Mouse (Mus musculus) midbrain, embryonic 12.5 days (tissue): Measurements from ENCODE around the gene Mtmr4. TPM values are rescaled to one million over a fixed set of nuclear protein-coding genes. Genes with fewer than 3 reads are reported as not detected.
A peak's percentile ranks its signal among the peaks of the same experiment; 100 is the strongest.

Source experiments
- ATAC-seq: fragments of 200-750 bp; cut with Nextera tagmentation; 2 replicates; pipeline ENCODE4 v1.8.0; 2017; ENCODE audit warnings: low read depth, moderate TSS enrichment, moderate library complexity; ENCODE audit not compliant: low FRiP score
- H3K27ac ChIP-seq: fragments of 300-500 bp; sonication (generic); replicated peaks from 2 replicates; pipeline ENCODE4 v1.5.1; 2016; ENCODE audit warnings: mild to moderate bottlenecking
- H3K27me3 ChIP-seq: fragments of 300-500 bp; sonication (generic); 2 replicates; pipeline ENCODE4 v1.6.1; 2016; ENCODE audit warnings: mild to moderate bottlenecking
- H3K36me3 ChIP-seq: fragments of 300-500 bp; sonication (generic); 2 replicates; pipeline ENCODE4 v1.6.1; 2016
- H3K4me1 ChIP-seq: fragments of 300-500 bp; sonication (generic); 2 replicates; pipeline ENCODE4 v1.6.1; 2016
- H3K4me2 ChIP-seq: fragments of 300-500 bp; sonication (generic); replicated peaks from 2 replicates; pipeline ENCODE4 v1.6.1; 2016; ENCODE audit warnings: mild to moderate bottlenecking, moderate library complexity
- H3K4me3 ChIP-seq: fragments of 300-500 bp; sonication (generic); 2 replicates; pipeline ENCODE4 v1.5.1; 2016; ENCODE audit warnings: mild to moderate bottlenecking
- H3K9ac ChIP-seq: fragments of 300-500 bp; sonication (generic); replicated peaks from 2 replicates; pipeline ENCODE4 v1.6.1; 2016; ENCODE audit warnings: mild to moderate bottlenecking, moderate library complexity
- H3K9me3 ChIP-seq: fragments of 300-500 bp; sonication (generic); 2 replicates; pipeline ENCODE4 v1.6.1; 2016; ENCODE audit warnings: mild to moderate bottlenecking
- WGBS: fragments of 180-500 bp; shearing (Covaris S2); methylation state at CpG from one replicate; pipeline ENCODE4 v1.1.7; 2016; 5-methylcytosine and 5-hydroxymethylcytosine counted together
- polyA plus RNA-seq: library from polyadenylated mRNA; unstranded; fragments of >200 nt; fragmentation: Nextera tagmentation; extraction: Ambion mirVana; gene quantifications from 2 replicates; pipeline ENCODE4 v1.2.1, GENCODE M21; 2016

The Mtmr4 gene
- polyA plus RNA-seq, 1 experiment from 2014 or later: 76.9 TPM

- ATAC-seq: no peak
- Histone ChIP-seq H3K9ac (no peak overlapping the region), H3K4me3 (no peak overlapping the region), H3K4me1 (peaks cover 7% of the 10 kb centered on the region), H3K27me3 (0 out of 2 replicates have a peak, but pooled peaks cover 11% of the 10 kb centered on the region), H3K4me2 (no peak overlapping the region), H3K36me3 (no peaks in the 10 kb centered on the region), H3K27ac (no peak overlapping the region), H3K9me3 (no peaks in the 10 kb centered on the region)
- 87% methylated on average over 10 of the region's 10 CpGs for WGBS
Measured at GRCm38 (mm10) chr11:87584711-87585505, 7.1 kb upstream of the Mtmr4 start.

DNA sequence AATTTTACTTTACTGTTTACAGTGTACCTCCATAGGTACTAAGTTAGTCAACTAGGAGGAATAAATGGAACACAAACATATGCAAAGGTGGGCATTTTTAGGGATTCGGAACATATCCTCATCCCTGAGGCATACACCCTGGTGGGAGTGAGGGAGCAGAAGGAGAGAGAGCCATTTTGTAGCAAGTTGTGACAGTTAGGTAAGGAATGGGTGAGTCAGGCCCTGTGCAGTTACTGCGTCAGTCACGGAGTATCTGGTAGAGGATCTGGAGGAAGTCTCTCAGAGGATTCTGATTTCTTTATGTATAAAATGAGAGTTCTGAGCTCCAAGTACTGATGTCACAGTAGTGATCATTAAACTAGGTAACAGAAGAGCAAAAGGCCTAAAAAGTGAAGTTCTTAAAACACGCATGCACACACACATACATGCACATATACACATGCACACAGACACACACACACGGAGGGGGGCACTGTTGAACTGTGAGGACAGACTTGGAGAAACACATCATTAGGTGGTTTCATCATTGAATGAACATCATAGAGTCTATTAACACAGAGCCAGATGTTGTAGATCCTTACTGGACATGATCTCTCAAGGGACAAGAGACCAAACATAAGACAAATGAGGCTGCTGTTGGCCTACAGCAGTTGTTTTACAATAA lies 4.6 kb upstream of the Mtmr4 start:
- no peak for ATAC-seq
- no peak overlapping the region for H3K9ac ChIP-seq
- no peaks in the 10 kb centered on the region for H3K36me3 ChIP-seq
- H3K4me1 ChIP-seq: peaks cover 16% of the 10 kb centered on the region
- no peaks in the 10 kb centered on the region for H3K9me3 ChIP-seq
- 95% methylated on average over 5 of the region's 5 CpGs for WGBS
- no peak overlapping the region for H3K4me2 ChIP-seq
- no peak overlapping the region for H3K4me3 ChIP-seq
- H3K27me3 ChIP-seq: no peaks in the 10 kb centered on the region
- H3K27ac ChIP-seq: no peak overlapping the region

GRCm38 (mm10) chr11:87589605-87590004 lies 2.4 kb upstream of the Mtmr4 start:
- Histone ChIP-seq H3K27ac (no peak overlapping the region), H3K36me3 (0 out of 2 replicates have a peak, but pooled peaks cover 5% of the 10 kb centered on the region), H3K27me3 (no peaks in the 10 kb centered on the region), H3K9me3 (no peaks in the 10 kb centered on the region), H3K4me2 (0 out of 2 replicates have a peak overlapping the region, but pooled peaks have one; percentile 88), H3K9ac (no peak overlapping the region), H3K4me3 (no peak overlapping the region), H3K4me1 (peaks cover 39% of the 10 kb centered on the region)
- no peak for ATAC-seq
- WGBS: 95% methylated on average over 8 of the region's 8 CpGs

GRCm38 (mm10) chr11:87590841-87591525 lies 979 bp upstream of the Mtmr4 start:
- no peak for ATAC-seq

GRCm38 (mm10) chr11:87592354-87592695 lies 363 bp downstream of the Mtmr4 start:
- no peaks in the 10 kb centered on the region for H3K9me3 ChIP-seq
- peaks cover 62% of the 10 kb centered on the region for H3K4me1 ChIP-seq
- no peak for ATAC-seq
- H3K27ac ChIP-seq: peak overlapping the region; percentile 88
- H3K9ac ChIP-seq: peak overlapping the region; percentile 82
- peak overlapping the region; percentile 85 for H3K4me3 ChIP-seq
- H3K27me3 ChIP-seq: no peaks in the 10 kb centered on the region
- WGBS: 1% methylated on average over 15 of the region's 15 CpGs
- H3K36me3 ChIP-seq: peaks cover 8% of the 10 kb centered on the region
- peak overlapping the region; percentile 67 for H3K4me2 ChIP-seq

More at GRCm38 (mm10) chr11:87590841-87591525, 979 bp upstream of the Mtmr4 start:
- Histone ChIP-seq H3K4me3 (peak overlapping the region; percentile 85), H3K27ac (peak overlapping the region; percentile 85), H3K9ac (peak overlapping the region; percentile 95), H3K36me3 (0 out of 2 replicates have a peak, but pooled peaks cover 5% of the 10 kb centered on the region), H3K27me3 (no peaks in the 10 kb centered on the region), H3K9me3 (no peaks in the 10 kb centered on the region), H3K4me1 (peaks cover 49% of the 10 kb centered on the region), H3K4me2 (peak overlapping the region; percentile 88)
- 3% methylated on average over 25 of the region's 25 CpGs for WGBS

DNA sequence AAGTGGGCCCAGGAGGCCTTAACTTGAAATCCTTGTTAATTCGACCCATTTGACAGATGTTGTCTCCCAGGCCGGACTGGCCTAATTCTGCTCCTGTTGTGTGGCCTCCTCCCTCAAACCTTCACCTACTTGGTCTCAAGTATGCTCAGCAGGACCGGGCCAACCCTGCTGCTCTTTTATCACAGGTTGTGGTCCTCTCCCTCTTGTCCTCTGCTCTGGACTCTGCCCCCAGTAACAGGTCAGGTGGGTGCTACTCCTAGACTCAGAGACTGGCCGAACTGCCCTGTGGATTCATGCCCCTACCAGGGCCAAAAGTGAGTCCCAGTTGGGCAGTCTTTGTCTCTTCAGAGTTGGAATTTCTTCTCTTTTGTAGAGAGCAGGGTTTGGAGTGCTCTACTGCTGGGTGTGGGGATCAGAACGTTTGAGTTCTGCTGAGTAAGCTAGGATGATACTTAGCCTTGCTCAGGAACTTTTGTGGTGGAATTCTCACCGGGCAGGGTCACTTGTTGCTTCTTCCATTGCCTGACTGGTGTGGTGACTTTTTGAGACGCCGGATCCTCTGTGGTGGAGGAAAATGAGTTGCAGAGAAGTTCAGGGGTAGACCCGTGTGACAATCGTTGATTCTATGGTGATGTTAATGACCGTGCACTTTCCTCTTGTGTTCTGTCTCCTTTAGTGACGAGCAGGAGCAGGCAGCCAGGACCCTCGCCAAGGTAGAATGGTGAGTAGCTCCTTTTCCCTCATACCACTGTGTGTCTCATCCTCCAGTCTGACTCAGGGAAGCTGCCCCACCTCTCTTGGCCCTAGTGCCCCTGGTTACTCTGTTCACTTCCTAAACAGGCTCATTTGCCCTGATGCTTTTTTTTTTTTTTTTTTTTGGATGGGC lies 994 bp downstream of the Mtmr4 start:
- peaks cover 14% of the 10 kb centered on the region for H3K36me3 ChIP-seq
- peak overlapping the region; percentile 88 for H3K27ac ChIP-seq
- peak overlapping the region; percentile 85 for H3K4me3 ChIP-seq
- no peaks in the 10 kb centered on the region for H3K9me3 ChIP-seq
- H3K9ac ChIP-seq: peak overlapping the region; percentile 82
- ATAC-seq: no peak
- H3K4me1 ChIP-seq: peaks cover 65% of the 10 kb centered on the region
- 39% methylated on average over 13 of the region's 13 CpGs for WGBS
- H3K4me2 ChIP-seq: peak overlapping the region; percentile 67
- no peaks in the 10 kb centered on the region for H3K27me3 ChIP-seq

- H3K4me3 ChIP-seq: peak overlapping the region; percentile 69
- H3K4me1 ChIP-seq: peaks cover 53% of the 10 kb centered on the region
- peak overlapping the region; percentile 92 for H3K4me2 ChIP-seq
- peak overlapping the region; percentile 91 for H3K9ac ChIP-seq
- ATAC-seq: peak; percentile 62
- H3K27me3 ChIP-seq: no peaks in the 10 kb centered on the region
- no peaks in the 10 kb centered on the region for H3K9me3 ChIP-seq
- WGBS: 1% methylated on average over 36 of the region's 37 CpGs
- H3K36me3 ChIP-seq: peaks cover 39% of the 10 kb centered on the region
- peak overlapping the region; percentile 83 for H3K27ac ChIP-seq
Measured at GRCm38 (mm10) chr11:87595327-87595841, 3.4 kb downstream of the Mtmr4 start.

- Histone ChIP-seq H3K36me3 (peaks cover 45% of the 10 kb centered on the region), H3K4me1 (peaks cover 49% of the 10 kb centered on the region), H3K4me3 (peak overlapping the region; percentile 69), H3K9me3 (no peaks in the 10 kb centered on the region), H3K27me3 (no peaks in the 10 kb centered on the region), H3K4me2 (peak overlapping the region; percentile 92), H3K27ac (peak overlapping the region; percentile 83), H3K9ac (peak overlapping the region; percentile 91)
- ATAC-seq: no peak
- 11% methylated on average over 7 of the region's 7 CpGs for WGBS
Measured at GRCm38 (mm10) chr11:87595976-87596375, 4.0 kb downstream of the Mtmr4 start.

GRCm38 (mm10) chr11:87596492-87596891 lies 4.5 kb downstream of the Mtmr4 start:
- peak overlapping the region; percentile 91 for H3K9ac ChIP-seq
- H3K36me3 ChIP-seq: peaks cover 50% of the 10 kb centered on the region
- H3K4me2 ChIP-seq: peak overlapping the region; percentile 92
- ATAC-seq: no peak
- H3K27ac ChIP-seq: peak overlapping the region; percentile 83
- 26% methylated on average over 2 of the region's 2 CpGs for WGBS
- peak overlapping the region; percentile 69 for H3K4me3 ChIP-seq
- peaks cover 49% of the 10 kb centered on the region for H3K4me1 ChIP-seq
- no peaks in the 10 kb centered on the region for H3K9me3 ChIP-seq
- no peaks in the 10 kb centered on the region for H3K27me3 ChIP-seq

DNA sequence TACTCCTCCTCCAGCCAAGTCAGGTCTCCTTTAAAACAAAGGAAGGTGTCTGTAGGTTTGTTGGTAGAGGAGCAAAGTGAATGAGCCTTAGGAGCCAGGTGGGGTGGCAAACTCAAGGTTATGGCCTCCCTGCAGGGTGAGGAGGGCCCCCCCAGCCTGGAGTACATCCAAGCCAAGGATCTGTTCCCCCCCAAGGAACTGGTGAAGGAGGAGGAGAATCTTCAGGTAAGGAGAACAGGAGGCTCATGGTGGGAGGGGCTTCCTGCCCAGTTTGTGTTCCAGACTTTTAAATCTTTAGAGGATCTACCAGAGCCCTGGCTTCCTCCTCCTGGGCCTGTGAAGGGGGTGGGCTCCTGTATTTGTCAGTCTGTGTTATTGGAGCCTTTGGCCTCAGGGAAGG lies 5.1 kb downstream of the Mtmr4 start:
- Histone ChIP-seq H3K27ac (peak overlapping the region; percentile 83), H3K4me2 (peak overlapping the region; percentile 92), H3K9me3 (no peaks in the 10 kb centered on the region), H3K4me3 (peak overlapping the region; percentile 69), H3K36me3 (peaks cover 55% of the 10 kb centered on the region), H3K9ac (peak overlapping the region; percentile 91), H3K4me1 (peaks cover 49% of the 10 kb centered on the region), H3K27me3 (no peaks in the 10 kb centered on the region)
- no peak for ATAC-seq
